Mouse (Mus musculus): ENCODE results near the gene Sox5. TPM values are rescaled to one million over a fixed set of nuclear protein-coding genes. Genes with fewer than 3 reads are reported as not detected.

Sox5 gene
- total and polyA plus RNA-seq, 3 experiments: 0.08 to 0.47 (median 0.46) TPM

GRCm38 (mm10) chr6:144539439-144540192, 242.2 kb downstream of the Sox5 start:
- Histone ChIP-seq H3K27me3 (replicated peaks) (no peaks in the 10 kb centered on the region), H3K4me2 (ENCODE audit: insufficient read depth, low read depth, poor library complexity, severe bottlenecking) (no peak overlapping the region), H3K36me3 (replicated peaks in 1 of 2; ENCODE audit: control insufficient read depth in 1 of 2, insufficient read depth in 1 of 2, low read length in 1 of 2) (no peaks in the 10 kb centered on the region), H3K4me1 (ENCODE audit: control insufficient read depth in 1 of 2, insufficient read depth in 2 of 2) (no peaks in the 10 kb centered on the region), H3K4me3 (replicated peaks in 1 of 3; ENCODE audit: low read depth in 2 of 3, low read length in 2 of 3, poor library complexity in 1 of 3) (no peak overlapping the region), H3K79me2 (replicated peaks; ENCODE audit: control insufficient read depth, extremely low read depth, insufficient read depth, poor library complexity, severe bottlenecking) (no peaks in the 10 kb centered on the region), H3K27ac (ENCODE audit: insufficient read depth, low read depth) (no peak overlapping the region), H3K9ac (ENCODE audit: insufficient read depth, low read depth) (no peak overlapping the region), H3K9me3 (replicated peaks; ENCODE audit: low read length) (no peaks in the 10 kb centered on the region)
- in situ Hi-C loops (cut with MboI; ENCODE audit: low pct_ligation_motif_present, low pct_unique_long_range_greater_than_20kb, low sequenced_read_pairs) (no loop called here), dilution Hi-C loops (cut with MboI; ENCODE audit: extremely low pct_ligation_motif_present, extremely low pct_unique_long_range_greater_than_20kb, low sequenced_read_pairs) (no loop called here)
- DNase-seq (ENCODE audit: extremely low read depth): no peak
- no peak for TF ChIP-seq NELFE (IDR thresholded peaks at IDR 0.05; ENCODE audit: low read depth, low read length)
- TF ChIP-seq KAT2A (IDR thresholded peaks at IDR 0.05; ENCODE audit: insufficient replicate concordance, low read length): no peak
- no peak for TF ChIP-seq POLR2AphosphoS2 (IDR thresholded peaks at IDR 0.05; ENCODE audit: low read depth, low read length)
- no peak for TF ChIP-seq CHD1 (IDR thresholded peaks at IDR 0.05; ENCODE audit: low read depth, low read length)

GRCm38 (mm10) chr6:144523479-144523878, 258.3 kb downstream of the Sox5 start:
- TF ChIP-seq MAFK (IDR thresholded peaks at IDR 0.05; ENCODE audit: insufficient replicate concordance, low read length) (no peak), TCF12 (IDR thresholded peaks at IDR 0.05; ENCODE audit: low read depth, low read length) (no peak), MXI1 (IDR thresholded peaks at IDR 0.05; ENCODE audit: low read depth, low read length) (no peak), MAZ (IDR thresholded peaks at IDR 0.05; ENCODE audit: low read depth, low read length) (no peak), JUND (conservative IDR thresholded peaks at IDR 0.05; ENCODE audit: low read depth, low read length) (no peak), UBTF (IDR thresholded peaks at IDR 0.05; ENCODE audit: low read depth, low read length) (no peak), ETS1 (conservative IDR thresholded peaks at IDR 0.05; ENCODE audit: low read depth, low read length) (no peak), USF1 (IDR thresholded peaks at IDR 0.05; ENCODE audit: low read depth, low read length) (no peak), SMC3 (IDR thresholded peaks at IDR 0.05; ENCODE audit: low read depth, low read length) (no peak)
- no peaks in the 10 kb centered on the region for H3K27me3 ChIP-seq (replicated peaks)
- no peaks in the 10 kb centered on the region for H3K36me3 ChIP-seq (replicated peaks in 1 of 2; ENCODE audit: control insufficient read depth in 1 of 2, insufficient read depth in 1 of 2, low read length in 1 of 2)
- H3K27ac ChIP-seq (ENCODE audit: insufficient read depth, low read depth): no peak overlapping the region
- no peaks in the 10 kb centered on the region for H3K79me2 ChIP-seq (replicated peaks; ENCODE audit: control insufficient read depth, extremely low read depth, insufficient read depth, poor library complexity, severe bottlenecking)
- no peaks in the 10 kb centered on the region for H3K4me1 ChIP-seq (ENCODE audit: control insufficient read depth in 1 of 2, insufficient read depth in 2 of 2)
- dilution Hi-C loops (cut with MboI; ENCODE audit: extremely low pct_ligation_motif_present, extremely low pct_unique_long_range_greater_than_20kb, low sequenced_read_pairs): no loop called here
- no peak overlapping the region for H3K4me2 ChIP-seq (ENCODE audit: insufficient read depth, low read depth, poor library complexity, severe bottlenecking)
- H3K9me3 ChIP-seq (replicated peaks; ENCODE audit: low read length): no peaks in the 10 kb centered on the region
- no peak overlapping the region for H3K4me3 ChIP-seq (replicated peaks in 1 of 3; ENCODE audit: low read depth in 2 of 3, low read length in 2 of 3, poor library complexity in 1 of 3)
- no peak overlapping the region for H3K9ac ChIP-seq (ENCODE audit: insufficient read depth, low read depth)
- in situ Hi-C loops (cut with MboI; ENCODE audit: low pct_ligation_motif_present, low pct_unique_long_range_greater_than_20kb, low sequenced_read_pairs): no loop called here
- DNase-seq (ENCODE audit: extremely low read depth): no peak

Measured in CH12.LX (cell line).